Mouse (Mus musculus) gastrocnemius, adult 8-10 months (tissue): Measurements from ENCODE around the gene Dpp9. TPM values are rescaled to one million over a fixed set of nuclear protein-coding genes. Genes with fewer than 3 reads are reported as not detected.

ENCODE experiments used
- DNase-seq, 2 experiments: peaks; one replicate each; pipeline ENCODE4 v3.0.0; 2022; ENCODE audit warnings: low spot score in 2 of 2
- total RNA-seq, 4 experiments: library from RNA; stranded (reverse); gene quantifications; 2 replicates each; pipeline ENCODE4 v1.2.4; 2022

Gene Dpp9
- total RNA-seq, 4 experiments from 2014 or later: 37.9 to 45.7 (median 43.0) TPM

GRCm38 (mm10) chr17:56185281-56186141, 33.2 kb downstream of the Dpp9 start:
- peak; percentile 39 to 53 for DNase-seq

GRCm38 (mm10) chr17:56183658-56184103, 35.0 kb downstream of the Dpp9 start, which contains the start of gene Mydgf:
Gene Mydgf, minus strand, starts transcription at chr17:56183920.
- peak; percentile 93 to 96 for DNase-seq

- DNase-seq: no peak
Measured at GRCm38 (mm10) chr17:56182975-56183657, 35.6 kb downstream of the Dpp9 start.

- DNase-seq: no peak
Measured at GRCm38 (mm10) chr17:56175416-56175815, 43.3 kb downstream of the Dpp9 start.

GRCm38 (mm10) chr17:56173401-56174046, 45.2 kb downstream of the Dpp9 start:
- no peak for DNase-seq

- DNase-seq: no peak
Measured at GRCm38 (mm10) chr17:56171881-56172280, 46.8 kb downstream of the Dpp9 start.

- DNase-seq: no peak
Measured at GRCm38 (mm10) chr17:56171456-56171855, 47.2 kb downstream of the Dpp9 start.

GRCm38 (mm10) chr17:56170636-56171035, 48.1 kb downstream of the Dpp9 start:
- DNase-seq: no peak

- no peak for DNase-seq
Measured at GRCm38 (mm10) chr17:56169830-56170229, 48.9 kb downstream of the Dpp9 start.

GRCm38 (mm10) chr17:56165671-56166070, 53.0 kb downstream of the Dpp9 start:
- no peak for DNase-seq

- DNase-seq: no peak
Measured at GRCm38 (mm10) chr17:56164510-56164909, 54.2 kb downstream of the Dpp9 start.

- DNase-seq: no peak
Measured at GRCm38 (mm10) chr17:56163523-56164102, 55.1 kb downstream of the Dpp9 start.

- DNase-seq: peak; percentile 85 to 91
Measured at GRCm38 (mm10) chr17:56162231-56162774, 56.4 kb downstream of the Dpp9 start, which contains the start of gene Tnfaip8l1. Gene Tnfaip8l1, plus strand, starts transcription at chr17:56162477.

- peak in 1 of 2 experiments; percentile 55 for DNase-seq
Measured at GRCm38 (mm10) chr17:56159729-56160128, 59.0 kb downstream of the Dpp9 start.

- peak; percentile 35 to 38 for DNase-seq
Measured at GRCm38 (mm10) chr17:56153643-56154042, 65.1 kb downstream of the Dpp9 start.

GRCm38 (mm10) chr17:56149897-56150296, 68.8 kb downstream of the Dpp9 start:
- DNase-seq: no peak

GRCm38 (mm10) chr17:56148790-56149618, 69.7 kb downstream of the Dpp9 start:
- no peak for DNase-seq

GRCm38 (mm10) chr17:56148280-56148679, 70.4 kb downstream of the Dpp9 start:
- DNase-seq: no peak

GRCm38 (mm10) chr17:56147420-56147819, 71.3 kb downstream of the Dpp9 start:
- no peak for DNase-seq

GRCm38 (mm10) chr17:56146131-56146530, 72.6 kb downstream of the Dpp9 start:
- no peak for DNase-seq
